Mouse (Mus musculus): ENCODE data around the gene Nudc.

GRCm38 (mm10) chr4:133504300-133504699 is 41.5 kb downstream of the Nudc start:
- TF ChIP-seq CTCF (IDR thresholded peaks at IDR 0.05; ENCODE audit: borderline replicate concordance, control insufficient read depth, extremely low read depth, insufficient read depth, low read length, poor library complexity) (no peak), POLR2A (IDR thresholded peaks at IDR 0.05; ENCODE audit: control insufficient read depth, extremely low read depth, insufficient read depth, low read length, poor library complexity) (no peak)

Measured in thymus, adult 2 months (tissue).